Mouse (Mus musculus) gastrocnemius, postnatal 14 days (tissue): Measurements from ENCODE around the gene Bet1l. TPM values are rescaled to one million over a fixed set of nuclear protein-coding genes. Genes with fewer than 3 reads are reported as not detected.

Experiments
- DNase-seq: peaks from one replicate; pipeline ENCODE4 v3.0.0; 2021; ENCODE audit warnings: mixed read lengths
- intact Hi-C: fragments of 180-260 bp; cut with DNase I; formaldehyde crosslinking; loops from one replicate; pipeline ENCODE4 v1.15.1; 2025; ENCODE audit warnings: low total_unique reads
- total RNA-seq, 2 experiments: library from RNA; stranded (reverse); gene quantifications; 2 replicates each; pipeline ENCODE4 v1.2.3; 2021

The Bet1l gene
- total RNA-seq, 2 experiments from 2014 or later: 8.3 to 11.1 TPM

DNA sequence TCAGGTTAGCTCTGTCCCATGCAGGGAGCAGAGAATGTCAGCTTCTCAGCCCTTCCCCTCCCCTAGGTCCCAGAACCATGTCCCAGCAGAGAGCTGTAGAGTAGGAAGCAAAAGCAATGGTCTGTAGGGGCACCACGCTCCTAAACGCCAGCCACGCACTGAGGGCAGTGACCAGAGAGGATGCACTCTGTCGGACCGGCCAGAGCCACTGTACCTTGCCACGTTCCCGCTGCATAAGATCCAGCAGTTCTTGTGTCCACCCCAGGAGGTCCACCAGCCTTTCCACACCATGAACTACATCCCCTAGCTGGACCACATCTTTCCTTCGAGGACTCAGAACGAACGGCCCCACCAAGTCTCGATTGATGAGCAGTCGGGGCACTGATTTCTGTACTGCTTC is 7.4 kb upstream of the Bet1l start:
- intact Hi-C loops: no loop called here
- DNase-seq: no peak

DNA sequence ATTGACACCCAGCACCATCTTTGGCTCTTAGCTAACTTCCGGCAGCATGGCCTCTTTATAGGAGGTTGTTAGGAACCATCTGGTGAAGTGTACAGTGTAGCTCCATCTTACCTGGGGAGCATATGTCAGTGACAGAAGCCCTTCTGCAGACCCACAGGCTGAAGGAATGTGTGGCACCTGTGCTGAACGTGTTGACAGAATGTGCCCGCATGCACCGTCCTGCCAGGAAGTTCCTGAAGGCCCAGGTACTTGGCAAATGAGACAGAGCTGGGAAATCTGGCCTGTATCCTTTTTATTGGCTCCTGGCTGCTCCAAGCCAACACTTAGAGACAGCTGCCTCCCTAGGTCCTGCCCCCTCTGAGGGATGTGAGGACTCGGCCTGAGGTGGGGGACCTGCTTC is 3.4 kb upstream of the Bet1l start:
- no peak for DNase-seq
- intact Hi-C loops: no loop called here

DNA sequence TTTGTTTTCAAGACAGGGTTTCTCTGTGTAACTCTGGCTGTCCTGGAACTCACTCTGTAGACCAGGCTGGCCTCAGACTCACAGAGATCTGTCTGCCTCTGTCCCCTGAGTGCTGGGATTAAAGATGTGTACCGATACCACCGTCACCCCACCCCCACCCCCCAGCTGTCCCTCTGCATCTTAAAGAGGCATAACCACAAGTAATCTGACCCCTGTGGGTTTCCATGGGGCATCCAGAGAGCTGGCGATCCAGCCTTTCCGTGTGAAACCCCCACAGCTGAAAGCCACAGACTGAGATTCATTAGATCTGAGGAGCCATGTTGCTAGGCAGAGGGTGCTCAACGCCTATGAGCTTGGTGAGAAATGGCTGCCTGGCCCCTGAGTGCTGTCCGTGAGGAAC is 2.6 kb upstream of the Bet1l start:
- intact Hi-C loops: no loop called here
- DNase-seq: no peak

DNA sequence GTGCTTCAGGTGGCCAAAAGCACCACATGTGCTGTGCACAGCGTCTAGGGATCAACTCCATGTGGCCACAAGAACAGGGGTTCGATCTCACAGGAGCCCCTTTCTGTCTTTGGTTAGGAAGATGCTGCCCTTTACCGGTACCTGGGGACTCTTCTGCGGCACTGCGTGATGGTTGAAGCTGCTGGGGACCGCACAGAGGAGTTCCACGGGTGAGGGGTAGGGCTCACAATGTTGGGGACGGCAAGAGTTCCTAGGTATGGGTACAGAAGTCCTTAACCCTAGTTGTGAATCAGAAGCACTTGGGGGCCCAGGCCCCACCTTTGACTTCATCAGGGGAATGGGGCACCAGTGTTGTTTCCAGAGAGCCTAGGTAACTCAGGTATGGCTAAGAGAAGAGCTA is 1.4 kb upstream of the Bet1l start:
- intact Hi-C loops: no loop called here

DNA sequence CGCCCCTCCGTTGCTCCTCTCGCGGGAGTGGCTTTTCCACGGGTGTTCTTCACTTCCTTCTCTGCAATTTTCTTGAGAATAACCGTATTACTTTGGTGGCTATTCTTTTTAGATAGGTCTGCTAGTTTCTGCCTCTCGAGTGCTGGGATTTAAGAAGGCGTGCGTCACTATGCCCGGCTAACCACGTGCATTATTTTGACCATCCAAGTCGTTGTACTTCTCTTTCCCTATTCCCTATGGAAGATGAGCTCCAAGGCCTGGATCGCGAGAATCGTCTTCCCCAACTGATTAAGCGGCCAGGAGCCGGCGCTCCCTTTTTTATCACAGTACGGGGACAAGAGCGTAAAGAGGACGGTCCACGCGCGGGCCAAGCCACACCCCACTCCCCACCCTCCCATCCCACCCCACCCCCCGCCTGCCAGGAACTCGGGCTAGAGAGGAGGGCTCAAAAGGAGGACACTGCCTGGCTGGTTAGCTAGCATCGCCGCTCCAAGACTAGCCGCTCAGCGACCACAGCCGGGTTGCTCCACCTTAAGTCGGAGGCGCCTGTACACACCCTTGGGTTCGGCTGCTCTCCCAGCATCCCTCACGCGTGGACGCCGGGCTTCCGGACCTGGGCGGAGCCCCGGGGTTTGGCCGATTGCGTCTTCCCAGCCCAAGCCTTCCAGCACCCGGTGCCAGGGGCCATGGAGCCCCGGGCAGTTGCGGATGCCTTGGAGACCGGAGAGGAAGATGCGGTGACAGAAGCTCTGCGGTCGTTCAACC is 410 bp downstream of the Bet1l start, which contains the start of gene Ric8a:
Gene Ric8a (plus strand): TSS at position 173 of the 765 bp plus-strand sequence.
- intact Hi-C loops: no loop called here
- peak; percentile 93 for DNase-seq

More for the DNA sequence above, 1.4 kb upstream of the Bet1l start:
- no peak for DNase-seq

DNA sequence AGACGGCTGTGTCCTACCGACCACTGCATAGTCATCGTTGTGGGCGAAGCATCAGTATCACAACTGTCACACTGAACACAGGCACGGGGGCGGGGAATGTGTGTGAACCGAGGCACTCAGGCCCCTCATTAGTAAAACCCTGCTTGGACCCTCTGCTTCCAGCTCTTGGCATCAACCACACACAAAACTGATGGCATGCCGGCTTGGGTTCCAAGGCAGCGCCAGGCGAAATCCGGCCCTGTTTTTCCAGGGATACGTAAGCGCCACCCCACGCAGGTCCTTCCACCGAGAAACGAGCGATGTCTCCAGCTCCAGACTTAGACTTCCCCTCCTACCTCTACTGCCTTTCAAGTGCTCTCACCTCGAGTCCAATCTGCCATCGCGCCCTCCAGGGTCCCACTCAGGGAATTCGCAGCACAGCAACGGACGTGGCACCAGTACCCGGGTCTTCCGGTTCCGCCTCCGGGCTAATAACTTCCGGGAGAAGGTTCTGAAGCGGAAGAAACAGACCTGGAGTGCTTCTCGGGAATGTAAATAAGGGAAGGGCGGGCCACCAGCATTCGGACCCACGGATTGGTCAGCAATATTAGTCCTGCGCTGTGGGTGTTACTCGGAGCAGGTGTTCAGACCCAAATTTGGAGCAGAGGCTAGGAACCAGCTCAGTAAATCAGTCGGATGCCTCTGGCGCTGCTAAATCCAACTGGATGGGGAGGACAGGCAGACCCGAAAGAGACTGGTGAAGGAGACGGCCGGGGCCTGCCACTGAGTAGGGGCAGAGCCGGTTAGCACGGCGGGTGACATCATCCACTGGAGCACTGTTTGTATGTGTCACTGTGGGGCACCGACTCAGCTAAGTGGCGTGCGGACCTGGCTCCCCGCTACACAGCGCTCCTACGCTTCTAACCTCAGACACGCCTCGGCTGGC is 1.3 kb downstream of the Bet1l start, which contains the start of gene Gm45785:
Gene Gm45785 (minus strand): TSS at position 472 of the 925 bp plus-strand sequence.
- DNase-seq: peak; percentile 85
- intact Hi-C loops: no loop called here

DNA sequence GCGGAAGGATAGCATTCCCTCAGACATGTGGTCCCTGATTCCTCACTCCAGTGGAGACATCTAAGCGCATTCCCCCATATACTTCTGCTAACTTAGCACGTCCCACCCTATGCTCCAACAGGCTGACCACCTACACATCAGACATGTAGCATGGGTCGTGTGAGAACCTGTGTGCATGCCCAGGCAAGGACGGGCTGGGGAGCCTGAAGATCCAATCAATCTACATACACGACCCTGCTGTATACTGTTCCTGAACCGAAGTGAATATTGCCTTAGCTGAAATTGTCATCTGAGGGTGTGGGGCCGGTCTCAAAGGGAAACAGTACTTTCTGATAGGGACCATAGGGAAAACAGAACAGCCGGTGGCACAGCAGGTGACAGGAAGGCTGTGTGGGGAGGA is 2.2 kb downstream of the Bet1l start:
- intact Hi-C loops: no loop called here

DNA sequence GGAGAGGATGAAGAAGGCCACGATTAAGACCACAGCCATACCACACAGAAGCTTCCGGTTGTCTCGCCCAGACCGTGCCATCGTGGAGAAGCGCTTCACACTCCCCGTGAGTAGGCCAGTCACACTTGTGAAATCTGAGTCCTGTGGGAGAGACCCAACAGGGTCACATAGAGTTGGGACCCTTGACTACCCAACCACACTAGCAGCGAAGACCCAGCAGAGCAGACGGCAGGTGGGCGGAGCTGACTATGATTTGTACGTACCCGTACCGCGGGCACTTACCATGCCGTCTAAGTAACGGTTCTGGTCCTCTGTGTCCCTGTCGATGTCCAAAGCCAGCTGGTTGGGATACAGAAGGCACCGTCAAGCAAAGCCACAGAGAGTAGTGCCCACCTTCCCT is 2.9 kb downstream of the Bet1l start:
- intact Hi-C loops: no loop called here
- no peak for DNase-seq

More for the DNA sequence above, 2.2 kb downstream of the Bet1l start:
- DNase-seq: no peak

DNA sequence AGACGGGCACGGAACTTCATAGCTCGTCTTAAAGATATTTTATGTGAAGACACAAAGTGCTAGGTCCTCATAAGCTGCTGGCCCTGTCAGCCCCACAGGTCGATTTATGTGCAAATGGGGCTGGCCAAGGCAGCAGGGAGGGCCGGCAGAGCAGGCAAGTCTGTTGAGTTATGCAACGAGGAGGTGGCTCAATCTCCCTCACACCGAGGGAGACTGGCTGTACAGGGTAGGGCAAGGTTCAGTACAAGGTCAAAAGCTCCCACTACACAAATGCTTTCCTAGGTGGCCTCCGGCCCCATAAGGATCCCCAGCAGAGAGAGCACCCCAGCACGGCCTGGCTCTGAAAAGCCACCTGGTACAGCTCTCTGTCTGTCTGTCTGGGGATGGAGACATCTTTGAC is 4.0 kb downstream of the Bet1l start:
- intact Hi-C loops: no loop called here
- DNase-seq: no peak

DNA sequence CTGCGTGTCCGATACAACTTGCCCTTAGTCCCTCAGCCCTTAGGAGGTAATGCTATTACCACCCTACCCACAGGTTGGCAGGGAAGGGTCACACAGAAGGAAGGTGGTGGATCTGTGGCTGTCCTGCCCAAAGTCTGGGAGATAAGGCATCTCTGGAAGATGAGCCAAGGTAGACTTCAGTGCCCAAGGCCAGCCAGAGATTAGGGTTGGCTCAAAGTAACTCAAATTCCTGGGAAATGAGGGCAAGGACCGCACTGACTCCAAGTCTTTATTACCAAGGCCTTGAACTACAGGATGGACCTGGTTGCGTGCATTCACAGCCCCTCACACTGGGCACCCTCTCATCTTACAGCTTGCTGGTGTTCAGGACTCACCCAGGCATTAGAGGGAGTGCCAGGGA is 5.5 kb downstream of the Bet1l start:
- intact Hi-C loops: no loop called here

DNA sequence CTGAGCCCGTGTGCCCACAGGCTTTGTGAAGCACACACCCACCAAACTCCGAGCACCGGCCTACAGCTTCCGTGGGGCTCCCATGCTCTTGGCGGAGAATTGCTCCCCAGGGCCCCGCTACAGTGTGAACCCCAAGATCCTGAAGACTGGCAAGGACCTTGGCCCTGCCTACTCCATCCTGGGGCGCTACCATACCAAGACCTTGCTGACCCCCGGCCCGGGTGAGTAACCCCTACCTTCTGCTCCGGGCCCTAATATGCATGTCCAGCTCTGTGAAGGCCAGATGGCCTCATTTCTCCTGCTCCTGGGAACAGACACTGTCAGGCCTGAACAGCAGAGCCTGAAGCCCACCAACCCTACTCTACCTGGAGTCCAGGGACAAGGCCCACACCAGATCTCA is 8.8 kb downstream of the Bet1l start:
- intact Hi-C loops: no loop called here

More for the DNA sequence above, 5.5 kb downstream of the Bet1l start:
- DNase-seq: no peak

DNA sequence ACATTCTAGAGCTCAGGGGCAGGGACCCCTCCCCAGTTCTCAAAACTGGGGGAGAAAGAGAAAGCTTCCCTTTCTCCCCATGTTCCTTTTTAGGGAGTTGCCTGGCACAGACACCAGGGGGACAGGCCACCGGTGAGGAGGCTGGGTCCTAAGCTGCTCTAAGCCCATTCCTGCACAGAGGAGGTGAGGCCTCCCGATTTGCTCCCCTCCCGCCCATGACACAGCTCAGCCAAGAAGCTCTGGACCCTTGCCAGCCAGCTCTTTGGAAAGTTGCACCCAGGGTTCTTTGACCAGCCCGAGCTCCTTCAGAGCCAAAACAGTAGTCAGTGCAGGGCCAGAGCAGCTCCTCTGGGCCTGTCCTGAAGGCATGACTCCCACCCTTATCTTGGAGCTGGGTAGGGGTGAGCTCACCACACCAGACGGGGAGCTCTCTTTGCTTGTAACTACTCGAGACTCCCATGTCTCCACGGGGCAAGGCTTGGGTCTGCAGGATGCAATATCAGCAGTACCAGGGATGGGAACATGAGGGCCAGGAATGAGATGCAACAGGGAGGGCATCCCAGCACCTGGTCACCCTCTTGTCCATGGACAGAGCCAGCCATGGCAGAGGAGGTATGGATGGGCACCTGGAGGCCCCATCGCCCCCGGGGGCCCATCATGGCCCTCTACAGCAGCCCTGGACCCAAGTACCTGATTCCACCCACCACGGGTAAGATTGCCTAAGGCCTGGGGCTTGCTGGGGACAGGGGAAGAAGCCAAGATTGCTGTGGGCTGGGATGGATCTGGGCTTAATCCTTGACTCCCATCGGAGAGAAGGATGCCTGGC is 9.4 kb downstream of the Bet1l start, which contains the start of gene Odf3:
Gene Odf3 (plus strand): TSS at position 51 of the 826 bp plus-strand sequence.
- DNase-seq: no peak
- intact Hi-C loops: no loop called here

More for the DNA sequence above, 8.8 kb downstream of the Bet1l start:
- no peak for DNase-seq

DNA sequence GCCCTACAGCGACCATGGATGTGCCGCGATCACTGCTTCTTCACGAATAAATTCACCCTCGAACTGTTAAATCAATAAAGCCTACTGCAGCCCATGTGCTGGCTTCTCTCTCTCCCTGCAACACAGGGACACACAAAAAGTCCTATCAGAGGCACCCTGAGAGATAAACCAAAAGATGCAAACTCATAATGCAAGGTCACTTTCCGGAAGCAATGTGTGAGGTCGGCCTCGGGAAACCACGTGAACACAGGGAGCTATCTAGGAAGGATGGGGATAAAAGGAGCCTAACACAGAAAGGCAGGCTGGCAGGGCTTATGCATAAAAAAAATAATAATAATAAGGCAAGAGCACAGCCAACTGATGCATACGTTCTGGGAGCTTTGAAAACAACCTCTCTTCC is 10.7 kb downstream of the Bet1l start:
- intact Hi-C loops: no loop called here
- DNase-seq: no peak

DNA sequence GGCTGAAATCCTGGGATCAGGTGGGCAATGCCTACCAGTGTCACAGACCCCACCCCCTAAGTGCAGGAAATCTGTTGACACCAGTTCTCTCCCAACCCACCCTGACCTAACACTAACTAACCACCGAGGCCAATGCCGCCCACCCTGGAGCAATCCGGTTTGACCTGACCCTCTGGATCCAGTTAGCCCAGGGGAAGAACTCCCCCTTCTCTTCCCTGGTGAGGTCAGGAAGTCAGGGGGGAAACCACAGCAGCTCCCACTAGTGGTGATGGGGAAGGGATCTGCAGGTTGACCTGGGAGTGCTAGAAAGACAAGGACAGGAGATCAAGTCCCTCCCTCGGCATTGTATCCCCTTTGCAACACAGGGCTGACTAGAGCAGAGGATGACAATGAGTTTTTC is 11.7 kb downstream of the Bet1l start:
- no peak for DNase-seq
- intact Hi-C loops: no loop called here

DNA sequence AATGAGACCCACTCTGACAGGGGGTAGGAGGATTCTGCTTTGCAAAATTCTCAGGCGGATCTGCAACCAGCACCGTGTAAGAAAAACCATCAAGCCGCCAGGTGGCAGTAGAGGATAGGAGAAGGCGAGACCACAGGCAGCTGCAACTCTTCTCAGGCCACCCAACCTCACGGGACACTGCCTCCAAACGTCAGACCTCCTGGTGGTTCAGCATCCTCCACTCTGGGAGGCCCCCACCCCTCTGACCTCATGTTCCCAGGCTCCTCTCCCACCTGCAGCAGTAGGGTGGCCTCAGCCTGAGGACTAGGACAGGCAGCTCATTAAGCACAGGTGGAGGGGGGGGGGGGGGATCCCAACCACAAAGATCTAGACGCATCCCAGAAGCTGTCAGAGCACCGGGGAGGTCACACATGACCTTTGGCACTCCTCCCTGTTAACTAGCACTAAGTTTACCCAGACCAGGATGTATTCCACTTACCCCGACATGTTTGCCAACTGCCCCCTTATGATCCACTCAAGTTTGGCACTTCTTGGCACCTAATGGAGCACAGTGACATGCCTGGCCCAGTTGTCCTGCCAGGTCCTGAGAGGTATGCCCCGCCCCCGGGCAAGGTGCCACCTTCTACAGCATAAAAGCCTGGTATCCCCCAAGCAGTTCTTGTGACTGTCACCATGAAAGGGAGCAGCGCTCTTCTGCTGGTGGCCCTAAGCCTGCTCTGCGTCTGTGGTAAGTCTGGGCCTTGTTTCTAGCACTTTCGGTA is 12.3 kb downstream of the Bet1l start, which contains the start of gene Scgb1c1:
Gene Scgb1c1 (plus strand): TSS at position 643 of the 761 bp plus-strand sequence.
- peak; percentile 91 for DNase-seq
- intact Hi-C loops: loop anchor here (1.0 to 5.0 kb wide), 2 partner anchors 59 to 207 kb away; no protein-coding TSS in a partner anchor

DNA sequence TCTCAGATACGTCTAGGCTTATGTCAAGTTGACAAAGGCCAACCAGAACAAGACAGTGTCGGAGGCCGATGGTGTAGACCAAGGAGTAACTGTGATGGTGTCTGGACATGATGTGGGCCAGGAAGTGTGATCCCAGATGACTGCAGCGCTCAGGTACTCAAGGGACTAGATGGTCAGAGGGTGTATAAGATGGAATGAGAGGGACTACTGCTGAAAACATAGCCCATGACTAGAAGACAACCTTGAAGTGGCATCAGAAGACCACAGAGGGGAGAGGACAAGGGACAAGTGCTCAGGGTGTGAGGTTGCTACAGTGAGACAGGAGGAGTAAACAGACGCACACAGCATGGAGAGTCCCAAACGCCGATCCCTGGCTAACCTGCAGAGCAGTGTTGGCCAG is 13.6 kb downstream of the Bet1l start:
- DNase-seq: no peak
- intact Hi-C loops: loop anchor here (1.0 to 5.0 kb wide), 2 partner anchors 60 to 208 kb away; no protein-coding TSS in a partner anchor

DNA sequence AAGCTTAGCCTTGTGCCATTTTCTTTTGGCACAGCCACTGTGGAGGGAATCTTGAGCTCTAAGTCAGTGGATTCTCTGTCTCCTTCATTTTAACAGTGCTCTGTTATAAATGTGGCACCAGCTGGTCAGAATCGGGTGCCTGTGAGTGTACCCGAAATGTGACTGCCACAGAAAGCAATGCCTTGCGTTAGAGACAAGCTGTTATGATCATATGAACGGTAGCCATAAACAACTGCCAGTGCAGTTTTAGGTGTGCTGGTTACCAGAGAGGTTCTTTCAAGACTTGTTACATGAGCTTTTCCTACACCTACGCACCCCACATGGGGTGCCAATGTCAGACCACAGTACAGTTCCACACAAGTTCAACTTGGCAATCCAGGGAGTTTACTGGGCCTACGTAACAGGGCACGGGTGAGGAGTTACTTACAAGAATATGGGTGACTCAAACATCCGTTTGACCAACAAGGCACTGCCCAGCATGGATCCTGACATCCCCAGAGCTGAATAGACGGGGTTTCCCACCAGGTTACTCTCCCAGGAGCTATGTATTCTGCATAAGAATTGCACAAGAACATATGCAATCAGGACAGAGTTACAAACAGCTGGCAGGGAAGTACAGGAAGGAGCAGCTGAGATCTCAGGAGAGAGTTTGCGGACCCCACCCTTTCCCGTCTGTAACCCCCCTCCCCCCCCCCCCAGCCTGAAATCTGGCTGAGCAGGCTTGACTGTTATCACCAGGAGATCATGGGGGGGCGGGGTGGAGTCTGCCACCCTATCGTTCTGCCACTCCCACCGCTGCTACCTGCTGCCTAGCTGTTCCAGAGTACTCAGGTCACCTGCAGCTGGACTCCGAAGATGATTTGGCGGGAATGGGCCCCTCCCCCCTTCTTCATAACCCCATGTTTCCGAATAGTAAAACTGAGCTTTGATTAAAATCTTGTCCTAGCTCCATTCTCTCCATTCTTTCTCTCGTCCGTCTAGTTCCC is 16.3 kb downstream of the Bet1l start:
- intact Hi-C loops: loop anchor here (5.0 kb wide), 1 partner anchor 211 kb away; no protein-coding TSS in a partner anchor
- DNase-seq: no peak
